Mouse (Mus musculus): ENCODE measurements around the gene Dmrt2.

DNA sequence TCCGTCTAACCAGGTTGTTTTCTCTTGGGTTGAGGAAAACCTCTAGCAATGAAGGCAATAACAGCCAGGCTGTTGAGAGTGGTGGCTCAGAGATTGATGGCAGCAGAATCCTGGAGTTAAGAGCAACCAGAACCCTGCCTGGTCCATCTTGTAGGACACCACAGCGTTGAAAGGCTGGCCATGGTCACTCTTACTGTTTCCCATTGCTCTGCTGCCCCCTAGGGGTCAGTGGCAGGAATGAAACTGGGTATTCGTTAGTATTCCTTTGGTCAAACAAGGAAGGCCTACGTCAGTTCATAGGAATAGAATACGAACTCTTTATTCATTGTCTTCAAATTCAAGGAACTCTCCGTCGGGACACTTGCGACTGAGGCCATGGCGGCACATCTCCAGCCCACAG is 43.7 kb upstream of the Dmrt2 start:
- peak; percentile 94 for TF ChIP-seq CTCF (IDR thresholded peaks at IDR 0.05)
- no peak for TF ChIP-seq EP300 (IDR thresholded peaks at IDR 0.05)
